Mouse (Mus musculus): ENCODE results near the gene Wdr13.

GRCm38 (mm10) chrX:8102213-8102668, 30.5 kb downstream of the Wdr13 start:
- TF ChIP-seq POLR2A (IDR thresholded peaks at IDR 0.05; ENCODE audit: extremely low read depth, insufficient read depth, low read length) (no peak), CTCF (IDR thresholded peaks at IDR 0.05; ENCODE audit: extremely low read depth, insufficient read depth, low read length) (no peak)
